Mouse (Mus musculus): ENCODE measurements around the gene Prl2c5.
"Not testable (repeated sequence)": the region's sequence is repeated elsewhere in the genome, so short reads cannot be mapped to it uniquely, and the experiment has no call there.

DNA sequence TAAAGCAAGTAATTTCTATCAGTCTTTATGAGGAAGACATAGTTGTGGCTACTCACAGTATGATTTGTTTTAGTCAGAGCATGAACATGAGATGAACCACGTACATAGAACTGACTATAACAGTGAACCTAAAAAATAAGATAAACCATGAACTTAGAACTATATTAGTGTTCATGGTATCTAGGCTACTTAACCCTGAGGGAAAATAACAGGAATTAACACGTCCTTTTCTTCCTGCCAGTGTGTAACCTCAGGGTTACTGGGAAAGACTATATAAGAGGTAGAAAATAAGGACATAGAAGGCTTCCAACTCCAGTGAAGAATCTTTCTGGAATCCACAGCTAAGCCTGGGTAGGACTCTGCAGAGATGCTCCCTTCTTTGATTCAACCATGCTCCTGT, at the start of gene Prl2c5:
- TF ChIP-seq POLR2A (IDR thresholded peaks at IDR 0.05; ENCODE audit: borderline replicate concordance, extremely low read depth, low read depth, low read length); CTCF (IDR thresholded peaks at IDR 0.05; ENCODE audit: insufficient read depth, low read length): not testable (repeated sequence)
